Mouse (Mus musculus) C2C12 (cell line): ENCODE measurements around the gene D1Ertd622e. TPM values are rescaled to one million over a fixed set of nuclear protein-coding genes. Genes with fewer than 3 reads are reported as not detected.

Experiments used
- H3K27me3 ChIP-seq: one replicate; pipeline ENCODE4 v1.6.1; 2011; ENCODE audit not compliant: control insufficient read depth, insufficient read depth, insufficient read length
- H3K36me3 ChIP-seq: one replicate; pipeline ENCODE4 v1.6.1; 2011; ENCODE audit not compliant: control insufficient read depth, insufficient read depth
- H3K4me3 ChIP-seq: one replicate; pipeline ENCODE4 v1.5.1; 2011; ENCODE audit warnings: mild to moderate bottlenecking, control low read depth; ENCODE audit not compliant: poor library complexity, insufficient read depth, severe bottlenecking
- H3K79me2 ChIP-seq: one replicate; pipeline ENCODE4 v1.6.1; 2011; ENCODE audit not compliant: control insufficient read depth, insufficient read depth
- H3K79me3 ChIP-seq: one replicate; pipeline ENCODE4 v1.6.1; 2011; ENCODE audit warnings: low read depth, control low read depth
- H3ac ChIP-seq: one replicate; pipeline ENCODE3; 2011; ENCODE audit warnings: low read depth; ENCODE audit not compliant: control insufficient read depth, insufficient read length
- CEBPB ChIP-seq: IDR thresholded peaks from one replicate; pipeline ENCODE4 v1.6.1; 2011; ENCODE audit warnings: low read depth, mild to moderate bottlenecking, control low read depth, moderate library complexity
- CTCF ChIP-seq: IDR thresholded peaks from one replicate; pipeline ENCODE4 v1.5.1; 2011; ENCODE audit not compliant: control insufficient read depth, insufficient read depth, insufficient read length
- FOSL1 ChIP-seq: IDR thresholded peaks from one replicate; pipeline ENCODE4 v1.8.0; 2011; ENCODE audit warnings: mild to moderate bottlenecking, low read length; ENCODE audit not compliant: poor library complexity, insufficient read depth, severe bottlenecking
- MAX ChIP-seq: IDR thresholded peaks from one replicate; pipeline ENCODE4 v1.6.1; 2011; ENCODE audit warnings: mild to moderate bottlenecking, control low read depth
- MYOD1 ChIP-seq: IDR thresholded peaks from one replicate; pipeline ENCODE4 v1.6.1; 2011; ENCODE audit warnings: low read depth; ENCODE audit not compliant: control insufficient read depth, insufficient read length
- MYOG ChIP-seq: IDR thresholded peaks from one replicate; pipeline ENCODE4 v1.6.1; 2011; ENCODE audit not compliant: control insufficient read depth, insufficient read length; ENCODE audit errors: extremely low read depth
- USF1 ChIP-seq: IDR thresholded peaks from one replicate; pipeline ENCODE4 v1.6.1; 2011; ENCODE audit warnings: low read depth, mild to moderate bottlenecking, control low read depth, moderate library complexity
- polyA plus RNA-seq: library from polyadenylated mRNA; unstranded; fragments of >200 nt; fragmentation: generic; extraction: Trizol; gene quantifications from one replicate; pipeline ENCODE4 v1.2.1, GENCODE M21; 2012; ENCODE audit warnings: missing spikeins

The D1Ertd622e gene
- polyA plus RNA-seq, 1 experiment = 22.5 TPM

DNA sequence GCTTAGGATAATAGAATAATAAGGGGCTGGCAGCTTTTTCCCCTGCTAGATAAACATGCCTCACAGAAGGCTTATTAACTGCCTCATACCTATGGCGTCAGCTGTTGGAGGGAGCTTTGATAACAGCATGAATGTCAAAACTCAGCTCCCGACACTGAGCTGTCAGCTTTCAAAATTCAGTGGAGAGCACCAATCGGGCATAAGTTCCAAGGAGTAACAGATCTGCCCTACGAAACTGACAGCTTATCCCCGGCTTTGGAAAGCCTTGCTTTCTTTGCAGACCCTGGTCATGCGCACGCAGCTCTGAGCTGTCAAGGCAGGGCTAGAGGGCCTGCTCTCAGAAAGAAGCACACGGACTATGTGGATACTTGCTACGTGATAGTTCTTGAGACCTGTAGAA is 91.1 kb downstream of the D1Ertd622e start:
- Histone ChIP-seq H3K27me3 (no peaks in the 10 kb centered on the region), H3ac (no peak overlapping the region), H3K4me3 (no peak overlapping the region), H3K36me3 (no peaks in the 10 kb centered on the region), H3K79me2 (no peaks in the 10 kb centered on the region), H3K79me3 (no peaks in the 10 kb centered on the region)
- TF ChIP-seq MYOG = no peak
- TF ChIP-seq CEBPB = no peak

- no peaks in the 10 kb centered on the region for H3K79me3 ChIP-seq
- TF ChIP-seq CTCF (no peak), USF1 (no peak), MAX (no peak), MYOG (no peak), FOSL1 (no peak), MYOD1 (no peak), CEBPB (no peak)
- no peak overlapping the region for H3ac ChIP-seq
- no peaks in the 10 kb centered on the region for H3K27me3 ChIP-seq
- no peaks in the 10 kb centered on the region for H3K36me3 ChIP-seq
- H3K79me2 ChIP-seq = no peaks in the 10 kb centered on the region
- H3K4me3 ChIP-seq = no peak overlapping the region
Measured at GRCm38 (mm10) chr1:97567956-97568355, 93.9 kb downstream of the D1Ertd622e start.

DNA sequence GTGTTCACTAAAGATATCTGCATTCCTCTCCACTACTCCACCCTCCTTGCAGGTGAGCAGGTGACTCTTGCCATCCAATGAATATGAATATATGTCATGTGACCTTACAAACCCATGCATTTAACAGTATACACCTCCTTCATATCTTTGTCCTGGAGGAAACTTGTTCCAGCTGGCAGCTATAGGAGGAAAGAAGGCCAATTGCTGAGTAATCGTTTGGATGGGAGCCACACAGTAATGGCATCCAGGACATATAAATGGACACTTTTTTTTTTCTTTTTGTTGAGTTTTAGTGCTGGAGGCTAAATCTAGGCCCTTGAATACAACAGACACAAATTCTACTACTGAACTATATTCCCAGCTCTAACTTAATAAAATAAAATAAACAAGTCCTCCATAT is 97.2 kb downstream of the D1Ertd622e start:
- H3K79me2 ChIP-seq = no peaks in the 10 kb centered on the region
- no peak for TF ChIP-seq CTCF
- TF ChIP-seq MYOG = no peak
- TF ChIP-seq CEBPB = no peak
- TF ChIP-seq FOSL1 = no peak
- TF ChIP-seq USF1 = no peak
- TF ChIP-seq MAX = no peak
- no peak for TF ChIP-seq MYOD1
- H3ac ChIP-seq = no peak overlapping the region
- no peaks in the 10 kb centered on the region for H3K79me3 ChIP-seq
- H3K4me3 ChIP-seq = no peak overlapping the region
- no peaks in the 10 kb centered on the region for H3K36me3 ChIP-seq
- no peaks in the 10 kb centered on the region for H3K27me3 ChIP-seq

DNA sequence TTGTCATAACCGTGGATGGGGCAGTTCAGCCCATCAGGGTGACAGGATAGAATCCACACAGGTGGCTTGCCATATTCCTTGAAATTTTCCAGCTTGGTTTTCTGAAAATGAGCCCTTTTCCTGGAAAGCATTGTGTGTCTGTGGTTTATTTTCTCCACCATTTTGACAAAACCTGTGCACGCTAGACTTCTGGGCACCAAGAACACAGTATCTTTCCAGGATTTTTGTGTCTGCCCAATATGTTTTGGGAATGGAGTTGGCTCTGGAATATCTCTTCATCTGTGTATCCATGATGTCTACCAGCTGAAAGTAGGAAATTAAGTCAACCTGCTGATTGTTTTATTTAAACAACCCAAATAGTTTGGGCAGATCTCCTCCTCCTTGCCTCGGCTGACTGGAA is 99.0 kb downstream of the D1Ertd622e start:
- no peak overlapping the region for H3K4me3 ChIP-seq
- no peaks in the 10 kb centered on the region for H3K79me3 ChIP-seq
- no peaks in the 10 kb centered on the region for H3K36me3 ChIP-seq
- H3ac ChIP-seq = no peak overlapping the region
- H3K79me2 ChIP-seq = no peaks in the 10 kb centered on the region
- H3K27me3 ChIP-seq = no peaks in the 10 kb centered on the region
- TF ChIP-seq CTCF = no peak
- no peak for TF ChIP-seq FOSL1
- no peak for TF ChIP-seq CEBPB
- no peak for TF ChIP-seq MYOG
- no peak for TF ChIP-seq USF1
- no peak for TF ChIP-seq MYOD1
- TF ChIP-seq MAX = no peak

Other genes starting within 250 kb of the D1Ertd622e start
- 3.2 TPM for gene Gin1, start 108.1 kb upstream of the D1Ertd622e start, polyA plus RNA-seq
- 3.8 TPM for gene Ppip5k2, start 108.3 kb upstream of the D1Ertd622e start, polyA plus RNA-seq